Mouse (Mus musculus) lung, adult 2 months (tissue): ENCODE data around the gene Olfr1016.

Experiments
- CTCF ChIP-seq: fragments of 200-500 bp; IDR thresholded peaks from 2 replicates; pipeline ENCODE4 v1.5.1; 2011; ENCODE audit warnings: mild to moderate bottlenecking, low read length, control low read depth; ENCODE audit not compliant: insufficient read depth
- POLR2A ChIP-seq: fragments of 200-500 bp; IDR thresholded peaks from 2 replicates; pipeline ENCODE4 v1.6.1; 2011; ENCODE audit warnings: low read depth, mild to moderate bottlenecking, control low read depth, low read length, borderline replicate concordance; ENCODE audit errors: extremely low read depth

DNA sequence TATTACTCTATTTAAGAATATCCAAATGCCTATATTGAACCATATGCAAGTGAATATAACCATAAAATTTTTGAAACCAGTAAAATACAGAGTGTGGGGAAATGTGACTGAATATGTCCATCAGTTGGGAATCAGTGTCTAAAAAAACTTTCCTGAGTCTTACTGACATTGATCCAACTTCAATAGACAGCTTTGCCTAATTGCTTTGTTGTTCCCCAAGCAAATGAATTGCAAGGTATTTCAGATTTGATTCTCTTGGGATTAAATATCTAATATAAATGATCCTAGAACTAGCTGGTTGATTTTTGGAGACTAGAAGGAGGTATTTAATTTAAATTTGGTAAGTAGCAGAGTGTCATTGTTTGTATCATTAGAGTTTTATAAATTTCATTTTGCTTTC, 29.9 kb downstream of the Olfr1016 start, which contains the start of gene Olfr1014:
- TF ChIP-seq CTCF (no peak), POLR2A (no peak)
